Mouse (Mus musculus) inflammation-experienced regulatory T-cells, adult 6 months (primary cell): Measurements from ENCODE around the gene 1600002K03Rik. TPM values are rescaled to one million over a fixed set of nuclear protein-coding genes. Genes with fewer than 3 reads are reported as not detected.
"Not testable (repeated sequence)": the region's sequence is repeated elsewhere in the genome, so short reads cannot be mapped to it uniquely, and the experiment has no call there.

Experiments used
- ATAC-seq: one replicate; pipeline ENCODE4 v1.8.0; 2017
- polyA plus RNA-seq, 3 experiments: library from polyadenylated mRNA; unstranded; fragments of 100-300 nt; shearing (Covaris generic); gene quantifications; one replicate each; pipeline ENCODE4 v1.2.1; 2017

Gene 1600002K03Rik
- polyA plus RNA-seq, 3 experiments from 2014 or later = 17.9 to 28.4 (median 20.5) TPM

GRCm38 (mm10) chr10:80155277-80155676, 17.5 kb upstream of the 1600002K03Rik start:
- ATAC-seq = no peak

GRCm38 (mm10) chr10:80156002-80156751, 16.6 kb upstream of the 1600002K03Rik start:
- ATAC-seq = no peak

GRCm38 (mm10) chr10:80156752-80157053, 16.0 kb upstream of the 1600002K03Rik start:
- ATAC-seq = no peak

- ATAC-seq = no peak
Observed at GRCm38 (mm10) chr10:80157141-80157929, 15.4 kb upstream of the 1600002K03Rik start.

DNA sequence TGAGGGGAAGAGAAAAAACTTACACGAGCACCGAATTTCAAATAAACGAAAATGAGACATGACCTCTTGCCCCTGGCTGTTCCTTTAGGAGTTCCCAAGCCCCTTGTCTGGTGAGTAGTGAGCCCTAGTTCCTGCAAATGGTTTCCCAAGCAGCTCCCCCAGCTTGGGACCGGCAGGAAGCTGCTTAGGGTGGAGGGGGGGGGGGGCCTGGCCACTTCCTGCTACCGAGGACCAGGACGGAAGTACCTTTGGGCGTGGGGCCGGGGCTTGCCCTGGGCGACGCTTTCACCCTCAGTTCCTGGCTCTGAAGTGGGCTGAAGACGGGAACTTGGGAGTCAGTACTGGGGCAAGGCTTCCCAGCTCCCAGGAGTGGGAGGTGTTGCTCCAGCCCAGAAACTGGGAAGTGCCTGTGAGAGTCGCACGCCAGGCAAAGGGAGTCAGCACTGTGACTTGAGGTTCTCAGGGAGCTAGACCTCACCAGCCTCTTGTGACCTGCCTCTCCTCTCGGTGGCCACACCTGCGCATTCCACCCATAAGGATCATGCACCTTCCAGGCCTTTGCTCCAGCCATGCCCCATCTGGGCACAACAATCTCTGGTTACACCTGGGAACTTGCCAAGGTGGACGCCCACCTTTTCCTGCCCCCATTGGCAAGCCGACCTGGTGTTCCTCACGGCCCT, 14.3 kb upstream of the 1600002K03Rik start:
- ATAC-seq = peak; percentile 45

DNA sequence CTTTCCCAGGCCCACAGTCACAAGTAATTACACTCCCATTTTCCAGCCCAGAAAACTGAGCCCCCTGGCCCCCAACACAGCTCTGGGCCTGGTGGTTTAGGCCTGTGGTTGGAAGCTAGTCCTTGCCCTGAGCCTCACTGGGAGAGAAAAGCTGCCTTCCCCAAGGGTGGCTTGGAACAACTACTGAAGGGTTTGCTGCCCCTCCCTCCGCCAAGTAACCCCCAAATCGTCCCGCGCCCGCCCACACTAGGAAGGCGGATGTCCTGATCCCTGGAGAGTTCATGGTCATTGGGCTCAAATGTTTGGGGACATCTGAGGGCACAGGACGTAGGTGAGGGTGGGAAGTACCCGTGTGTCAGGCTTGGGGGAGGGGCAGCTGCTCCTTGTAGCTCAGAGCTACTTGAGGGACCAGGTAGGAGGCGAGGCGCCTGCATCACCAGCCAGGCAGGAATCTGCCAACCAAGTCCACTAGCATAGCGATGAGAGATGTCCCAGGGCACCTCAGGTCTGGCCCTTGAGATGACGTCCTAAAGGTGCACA, 13.7 kb upstream of the 1600002K03Rik start:
- ATAC-seq = no peak

GRCm38 (mm10) chr10:80159561-80160454, 12.9 kb upstream of the 1600002K03Rik start:
- peak; percentile 89 for ATAC-seq

GRCm38 (mm10) chr10:80160455-80161371, 12.0 kb upstream of the 1600002K03Rik start:
- ATAC-seq = no peak

GRCm38 (mm10) chr10:80161522-80162242, 11.1 kb upstream of the 1600002K03Rik start:
- ATAC-seq = no peak

- ATAC-seq = no peak
Observed at GRCm38 (mm10) chr10:80162243-80162608, 10.5 kb upstream of the 1600002K03Rik start.

DNA sequence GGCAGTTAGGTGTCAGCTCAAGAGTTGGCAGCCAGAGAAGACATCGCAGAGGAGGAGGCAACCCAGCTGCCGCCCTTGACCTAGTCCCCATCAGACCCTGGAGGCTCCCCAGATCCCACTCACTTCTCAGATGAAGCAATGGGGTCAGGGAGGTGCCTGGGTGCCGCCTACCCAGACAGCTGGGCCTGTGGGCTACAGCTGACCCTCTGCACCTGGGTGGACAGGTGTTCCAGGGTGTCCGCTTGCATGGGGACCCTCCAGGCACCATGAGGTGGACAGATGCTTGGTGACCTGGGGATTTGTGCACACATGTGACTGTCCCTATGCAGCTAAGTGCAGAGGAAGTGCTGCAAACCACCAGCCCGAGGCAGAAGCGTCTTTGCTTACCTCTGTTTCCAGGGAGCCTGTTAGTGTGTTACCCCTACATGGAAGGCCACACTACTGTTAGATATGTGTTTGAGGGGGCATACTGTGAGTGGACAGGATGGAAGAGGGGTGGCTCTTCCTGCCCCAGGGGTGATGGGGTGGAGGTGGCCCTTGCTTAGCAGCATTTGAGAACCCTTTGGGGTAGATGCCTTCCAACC, 9.9 kb upstream of the 1600002K03Rik start:
- no peak for ATAC-seq

DNA sequence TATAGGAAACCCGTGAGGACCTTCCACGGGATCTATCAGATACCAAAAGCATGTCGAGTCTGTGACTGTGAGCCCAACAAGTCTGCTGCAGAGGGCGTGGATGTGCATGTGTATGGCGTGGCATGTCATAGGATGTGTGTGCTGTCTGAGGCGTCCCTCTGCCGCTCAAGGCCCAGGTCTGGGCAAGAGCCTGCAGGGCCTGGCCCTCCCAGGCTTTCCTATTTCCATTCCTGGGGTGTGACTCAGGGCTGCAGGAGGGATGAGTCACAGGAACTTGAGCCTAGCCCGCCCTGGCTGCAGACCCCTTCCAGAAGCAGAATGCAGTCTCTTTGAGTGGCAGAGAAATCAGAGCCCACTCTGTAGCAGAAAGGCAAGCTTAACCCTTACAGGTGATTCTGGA, 9.0 kb upstream of the 1600002K03Rik start:
- no peak for ATAC-seq

- ATAC-seq = no peak
Observed at GRCm38 (mm10) chr10:80164161-80164997, 8.4 kb upstream of the 1600002K03Rik start.

GRCm38 (mm10) chr10:80164998-80165344, 7.8 kb upstream of the 1600002K03Rik start:
- peak; percentile 22 for ATAC-seq

- ATAC-seq = no peak
Observed at GRCm38 (mm10) chr10:80165392-80166128, 7.2 kb upstream of the 1600002K03Rik start, which contains the start of gene Cirbp. TSS of gene Cirbp (plus strand) at chr10:80165985.

- not testable (repeated sequence) for ATAC-seq
Observed at GRCm38 (mm10) chr10:80166136-80166535, 6.6 kb upstream of the 1600002K03Rik start.

DNA sequence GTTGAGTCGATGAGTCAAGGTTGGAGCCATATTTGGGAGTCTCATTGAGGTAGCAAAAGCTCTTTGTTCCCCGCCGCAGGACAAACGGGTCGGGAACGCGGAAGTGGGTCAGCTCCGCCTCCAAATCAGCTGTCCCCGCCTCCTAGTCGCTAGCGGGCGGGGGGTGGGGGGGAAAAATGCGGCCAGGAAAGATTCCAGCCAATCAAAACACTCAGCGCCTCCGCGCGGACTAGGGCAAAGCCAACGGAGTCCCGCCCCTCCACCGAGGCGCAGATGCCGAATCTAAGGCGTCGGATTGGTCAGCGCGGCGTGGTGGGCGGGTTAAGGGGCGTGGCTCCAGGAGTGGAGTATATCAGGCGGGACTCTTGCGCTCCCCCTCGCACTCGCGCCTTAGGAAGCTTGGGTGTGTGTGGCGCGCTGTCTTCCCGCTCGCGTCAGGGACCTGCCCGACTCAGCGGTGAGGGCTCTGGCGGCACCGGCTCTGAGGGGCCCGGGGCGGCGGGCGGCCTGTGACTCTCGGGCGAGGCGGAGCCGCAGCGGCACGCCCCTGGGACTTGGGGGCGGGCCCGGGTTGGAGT, 5.2 kb upstream of the 1600002K03Rik start:
- peak; percentile 88 for ATAC-seq
